Mouse (Mus musculus) cerebellum, postnatal 10 days (tissue): ENCODE measurements at regions not wholly inside any gene's neighbourhood (a gene's known extent, or its start where the extent isn't known, plus 50 kb on each side); places are given as distances from the start of the nearest gene placed in this dataset.

Experiments
- DNase-seq, 2 experiments: peaks; one replicate each; pipeline ENCODE4 v3.0.0; 2021; ENCODE audit warnings: mixed read lengths in 2 of 2

GRCm38 (mm10) chr12:105274866-105275265 lies 52.3 kb upstream of the Tcl1 start:
- peak; percentile 96 to 97 for DNase-seq

GRCm38 (mm10) chr12:105280076-105280475 lies 53.6 kb upstream of the Tunar start:
- DNase-seq, result peak; percentile 86 to 88

GRCm38 (mm10) chr12:105281070-105281469 lies 52.6 kb upstream of the Tunar start:
- DNase-seq, result peak; percentile 37 to 39

- peak; percentile 43 for DNase-seq
Observed at GRCm38 (mm10) chr12:105282091-105282490, 51.6 kb upstream of the Tunar start.
